Mouse (Mus musculus) midbrain, embryonic 16.5 days (tissue): ENCODE measurements around the gene Gm6351. TPM values are rescaled to one million over a fixed set of nuclear protein-coding genes. Genes with fewer than 3 reads are reported as not detected.
"Not testable (repeated sequence)": the region's sequence is repeated elsewhere in the genome, so short reads cannot be mapped to it uniquely, and the experiment has no call there.

ENCODE experiments used
- ATAC-seq: fragments of 200-750 bp; cut with Nextera tagmentation; 2 replicates; pipeline ENCODE4 v1.8.0; 2017; ENCODE audit warnings: moderate TSS enrichment
- H3K27ac ChIP-seq: fragments of 300-500 bp; sonication (generic); 2 replicates; pipeline ENCODE4 v1.5.1; 2014; ENCODE audit warnings: mild to moderate bottlenecking, low read length, mixed read lengths
- H3K27me3 ChIP-seq: fragments of 300-500 bp; sonication (generic); 2 replicates; pipeline ENCODE4 v1.6.1; 2014; ENCODE audit warnings: low read depth, low read length, mixed read lengths; ENCODE audit not compliant: control insufficient read depth, insufficient read depth
- H3K36me3 ChIP-seq: fragments of 300-500 bp; sonication (generic); 2 replicates; pipeline ENCODE4 v1.6.1; 2014; ENCODE audit warnings: mild to moderate bottlenecking, low read length, moderate library complexity, mixed read lengths; ENCODE audit not compliant: control insufficient read depth, insufficient read depth
- H3K4me1 ChIP-seq: fragments of 300-500 bp; sonication (generic); 2 replicates; pipeline ENCODE4 v1.6.1; 2014; ENCODE audit warnings: mild to moderate bottlenecking, low read length, mixed read lengths; ENCODE audit not compliant: control insufficient read depth, insufficient read depth
- H3K4me2 ChIP-seq: fragments of 300-500 bp; sonication (generic); 2 replicates; pipeline ENCODE4 v1.6.1; 2014; ENCODE audit warnings: mild to moderate bottlenecking, low read length, mixed read lengths
- H3K4me3 ChIP-seq: fragments of 300-500 bp; sonication (generic); 2 replicates; pipeline ENCODE4 v1.5.1; 2014; ENCODE audit warnings: low read depth, mild to moderate bottlenecking, low read length, moderate library complexity, mixed read lengths
- H3K9ac ChIP-seq: fragments of 300-500 bp; sonication (generic); 2 replicates; pipeline ENCODE4 v1.6.1; 2014; ENCODE audit warnings: low read depth, low read length, mixed read lengths
- H3K9me3 ChIP-seq: fragments of 300-500 bp; sonication (generic); replicated peaks from 2 replicates; pipeline ENCODE4 v1.6.1; 2014; ENCODE audit warnings: mild to moderate bottlenecking, low read length, mixed read lengths; ENCODE audit not compliant: control insufficient read depth, poor library complexity, severe bottlenecking
- WGBS: fragments of 180-500 bp; shearing (Covaris S2); extraction: QIAGEN DNeasy Blood & Tissue Kit; methylation state at CpG from one replicate; pipeline ENCODE4 v1.1.7; 2014; 5-methylcytosine and 5-hydroxymethylcytosine counted together
- polyA plus RNA-seq: library from polyadenylated mRNA; unstranded; fragments of >200 nt; fragmentation: Nextera tagmentation; extraction: Ambion mirVana; gene quantifications from 2 replicates; pipeline ENCODE4 v1.2.1, GENCODE M21; 2015

Gm6351 gene
- not detected in 2 replicates for polyA plus RNA-seq

GRCm38 (mm10) chr5:94076085-94076484 is at the start of gene Gm6351:
TSS of gene Gm6351 (plus strand) at chr5:94076385.
- not testable (repeated sequence) for ATAC-seq, H3K27me3 ChIP-seq, H3K4me1 ChIP-seq, H3K36me3 ChIP-seq, H3K27ac ChIP-seq, H3K4me3 ChIP-seq, H3K9me3 ChIP-seq, H3K9ac ChIP-seq, H3K4me2 ChIP-seq
- no CpG with 5 or more reads among the region's 3 CpGs for whole genome bisulfite sequencing

GRCm38 (mm10) chr5:94070445-94070844 is 5.7 kb upstream of the Gm6351 start, which contains the start of gene BC061212:
TSS of gene BC061212 (minus strand) at chr5:94070545.
- not testable (repeated sequence) for H3K4me1 ChIP-seq, H3K9me3 ChIP-seq, H3K27ac ChIP-seq, H3K9ac ChIP-seq, H3K4me3 ChIP-seq, H3K4me2 ChIP-seq, ATAC-seq, H3K27me3 ChIP-seq, H3K36me3 ChIP-seq
- no CpG with 5 or more reads among the region's 1 CpGs for WGBS

Other genes with a start within 250 kb of the Gm6351 start
- gene Gm7792, start 232.6 kb upstream of the Gm6351 start, polyA plus RNA-seq, result not detected in 2 replicates
- not detected in 2 replicates for gene Gm16429, start 147.3 kb upstream of the Gm6351 start, polyA plus RNA-seq
- gene BC061212, start 5.8 kb upstream of the Gm6351 start, polyA plus RNA-seq, result not detected in 2 replicates
- not detected in 2 replicates for gene Gm3106, start 141.6 kb downstream of the Gm6351 start, polyA plus RNA-seq
- not detected in 2 replicates for gene A430089I19Rik, start 230.4 kb downstream of the Gm6351 start, polyA plus RNA-seq
- gene Gm6502, start 238.1 kb downstream of the Gm6351 start, polyA plus RNA-seq, result not detected in 2 replicates